Mouse (Mus musculus) liver, postnatal 0 days (tissue): Measurements from ENCODE around the gene Insm1. TPM values are rescaled to one million over a fixed set of nuclear protein-coding genes. Genes with fewer than 3 reads are reported as not detected.
A peak's percentile ranks its signal among the peaks of the same experiment; 100 is the strongest.

Source experiments
- ATAC-seq: fragments of 200-750 bp; cut with Nextera tagmentation; 2 replicates; pipeline ENCODE4 v1.8.0; 2017; ENCODE audit warnings: mild to moderate bottlenecking, moderate library complexity
- DNase-seq: peaks from one replicate; pipeline ENCODE4 v3.0.0-alpha.2; 2016
- H3K27ac ChIP-seq: fragments of 300-500 bp; sonication (generic); 2 replicates; pipeline ENCODE4 v1.5.1; 2014; ENCODE audit warnings: antibody characterized with exemption, moderate library complexity, mild to moderate bottlenecking, low read depth
- H3K27me3 ChIP-seq: fragments of 300-500 bp; sonication (generic); 2 replicates; pipeline ENCODE4 v1.6.1; 2014; ENCODE audit warnings: low read length, control low read depth, mixed read lengths; ENCODE audit not compliant: insufficient read depth
- H3K36me3 ChIP-seq: fragments of 300-500 bp; sonication (generic); replicated peaks from 2 replicates; pipeline ENCODE4 v1.6.1; 2014; ENCODE audit warnings: mild to moderate bottlenecking, control low read depth, low read length, moderate library complexity, mixed read lengths; ENCODE audit not compliant: insufficient read depth
- H3K4me1 ChIP-seq: fragments of 300-500 bp; sonication (generic); 2 replicates; pipeline ENCODE4 v1.6.1; 2014; ENCODE audit warnings: antibody characterized with exemption, mild to moderate bottlenecking, control low read depth; ENCODE audit not compliant: insufficient read depth
- H3K4me2 ChIP-seq: fragments of 300-500 bp; sonication (generic); 2 replicates; pipeline ENCODE4 v1.6.1; 2014; ENCODE audit warnings: low read depth, mild to moderate bottlenecking, low read length, moderate library complexity, mixed read lengths
- H3K4me3 ChIP-seq: fragments of 300-500 bp; sonication (generic); 2 replicates; pipeline ENCODE4 v1.5.1; 2014; ENCODE audit warnings: low read depth, low read length
- H3K9ac ChIP-seq: fragments of 300-500 bp; sonication (generic); replicated peaks from 2 replicates; pipeline ENCODE4 v1.6.1; 2014; ENCODE audit warnings: mild to moderate bottlenecking, moderate library complexity
- H3K9me3 ChIP-seq: fragments of 300-500 bp; sonication (generic); 2 replicates; pipeline ENCODE4 v1.6.1; 2016; ENCODE audit warnings: mild to moderate bottlenecking, control low read depth, low read length, mixed read lengths
- CTCF ChIP-seq: sonication (generic); IDR thresholded peaks from 2 replicates; pipeline ENCODE4 v1.5.1; 2016; ENCODE audit warnings: antibody characterized with exemption, low read depth
- EP300 ChIP-seq: IDR thresholded peaks from 2 replicates; pipeline ENCODE4 v1.6.1; 2016; ENCODE audit warnings: antibody characterized with exemption, low read depth, mild to moderate bottlenecking
- WGBS: fragments of 180-500 bp; shearing (Covaris S2); extraction: QIAGEN DNeasy Blood & Tissue Kit; methylation state at CpG from one replicate; pipeline ENCODE4 v1.1.7; 2014; ENCODE audit not compliant: insufficient replicate concordance; 5-methylcytosine and 5-hydroxymethylcytosine counted together
- polyA plus RNA-seq: library from polyadenylated mRNA; unstranded; fragments of >200 nt; fragmentation: Nextera tagmentation; extraction: Ambion mirVana; gene quantifications from 2 replicates; pipeline ENCODE4 v1.2.1, GENCODE M21; 2015

The Insm1 gene
- polyA plus RNA-seq, 1 experiment from 2014 or later = not detected

- DNase-seq (no peak), ATAC-seq (no peak)
- Histone ChIP-seq H3K4me2 (no peak overlapping the region), H3K36me3 (no peaks in the 10 kb centered on the region), H3K9me3 (no peaks in the 10 kb centered on the region), H3K27ac (no peak overlapping the region), H3K4me3 (no peak overlapping the region), H3K9ac (no peak overlapping the region), H3K27me3 (peaks cover 83% of the 10 kb centered on the region), H3K4me1 (peaks cover 23% of the 10 kb centered on the region)
- 16% methylated on average over 7 of the region's 7 CpGs for WGBS
- no peak for TF ChIP-seq EP300
- TF ChIP-seq CTCF = no peak
Measured at GRCm38 (mm10) chr2:146224141-146224540, 2.4 kb downstream of the Insm1 start.

- Histone ChIP-seq H3K27ac (no peak overlapping the region), H3K36me3 (no peaks in the 10 kb centered on the region), H3K9me3 (no peaks in the 10 kb centered on the region), H3K4me1 (peaks cover 23% of the 10 kb centered on the region), H3K4me2 (no peak overlapping the region), H3K9ac (no peak overlapping the region), H3K4me3 (no peak overlapping the region), H3K27me3 (peaks cover 68% of the 10 kb centered on the region)
- DNase-seq (no peak), ATAC-seq (no peak)
- TF ChIP-seq EP300 (no peak), CTCF (no peak)
- 13% methylated on average over 6 of the region's 6 CpGs for WGBS
Measured at GRCm38 (mm10) chr2:146225818-146226217, 4.1 kb downstream of the Insm1 start.

- 6% methylated on average over 9 of the region's 9 CpGs for WGBS
- Histone ChIP-seq H3K4me2 (no peak overlapping the region), H3K9me3 (no peaks in the 10 kb centered on the region), H3K27ac (no peak overlapping the region), H3K4me3 (no peak overlapping the region), H3K9ac (no peak overlapping the region), H3K27me3 (peaks cover 61% of the 10 kb centered on the region), H3K4me1 (peaks cover 19% of the 10 kb centered on the region), H3K36me3 (no peaks in the 10 kb centered on the region)
- no peak for ATAC-seq
- peak; percentile 33 for DNase-seq
- no peak for TF ChIP-seq CTCF
- no peak for TF ChIP-seq EP300
Measured at GRCm38 (mm10) chr2:146226484-146226883, 4.8 kb downstream of the Insm1 start.

- TF ChIP-seq EP300 (no peak), CTCF (no peak)
- H3K27ac ChIP-seq = no peak overlapping the region
- H3K4me3 ChIP-seq = no peak overlapping the region
- DNase-seq (no peak), ATAC-seq (no peak)
- H3K36me3 ChIP-seq = no peaks in the 10 kb centered on the region
- WGBS = 54% methylated on average over 3 of the region's 3 CpGs
- H3K9ac ChIP-seq = no peak overlapping the region
- H3K27me3 ChIP-seq = peaks cover 52% of the 10 kb centered on the region
- H3K4me2 ChIP-seq = no peak overlapping the region
- H3K9me3 ChIP-seq = no peaks in the 10 kb centered on the region
- peaks cover 9% of the 10 kb centered on the region; the same call in 1 of the 2 replicates for H3K4me1 ChIP-seq
Measured at GRCm38 (mm10) chr2:146227646-146228045, 5.9 kb downstream of the Insm1 start.

- H3K4me2 ChIP-seq = no peak overlapping the region
- ATAC-seq = no peak
- H3K9me3 ChIP-seq = no peaks in the 10 kb centered on the region
- TF ChIP-seq CTCF = no peak
- no peak for TF ChIP-seq EP300
- no peak for DNase-seq
- H3K4me1 ChIP-seq = peaks cover 1% of the 10 kb centered on the region; the same call in 1 of the 2 replicates
- H3K27ac ChIP-seq = no peak overlapping the region
- no peak overlapping the region for H3K9ac ChIP-seq
- WGBS = 62% methylated on average over 2 of the region's 2 CpGs
- no peaks in the 10 kb centered on the region for H3K36me3 ChIP-seq
- peaks cover 44% of the 10 kb centered on the region for H3K27me3 ChIP-seq
- H3K4me3 ChIP-seq = no peak overlapping the region
Measured at GRCm38 (mm10) chr2:146228435-146228834, 6.7 kb downstream of the Insm1 start.

- 91% methylated on average over 2 of the region's 2 CpGs for WGBS
- DNase-seq (no peak), ATAC-seq (no peak)
- no peak overlapping the region for H3K4me2 ChIP-seq
- TF ChIP-seq CTCF (no peak), EP300 (no peak)
- H3K36me3 ChIP-seq = no peaks in the 10 kb centered on the region
- no peak overlapping the region for H3K4me3 ChIP-seq
- H3K4me1 ChIP-seq = no peaks in the 10 kb centered on the region
- H3K9me3 ChIP-seq = no peaks in the 10 kb centered on the region
- H3K27ac ChIP-seq = no peak overlapping the region
- no peak overlapping the region for H3K9ac ChIP-seq
- peaks cover 16% of the 10 kb centered on the region for H3K27me3 ChIP-seq
Measured at GRCm38 (mm10) chr2:146231485-146231884, 9.8 kb downstream of the Insm1 start.
